Mouse (Mus musculus) kidney, embryonic 14.5 days (tissue): ENCODE measurements around the gene Acap1. TPM values are rescaled to one million over a fixed set of nuclear protein-coding genes. Genes with fewer than 3 reads are reported as not detected.
"Not testable (repeated sequence)": the region's sequence is repeated elsewhere in the genome, so short reads cannot be mapped to it uniquely, and the experiment has no call there.

Source experiments
- ATAC-seq: fragments of 200-750 bp; cut with Nextera tagmentation; 2 replicates; pipeline ENCODE4 v1.8.0; 2017; ENCODE audit warnings: moderate number of reproducible peaks, mild to moderate bottlenecking, moderate TSS enrichment, moderate library complexity; ENCODE audit not compliant: low FRiP score, low TSS enrichment
- H3K27ac ChIP-seq: fragments of 300-500 bp; sonication (generic); 2 replicates; pipeline ENCODE4 v1.5.1; 2014; ENCODE audit warnings: low read depth, mild to moderate bottlenecking, low read length, moderate library complexity, mixed read lengths
- H3K27me3 ChIP-seq: fragments of 300-500 bp; sonication (generic); 2 replicates; pipeline ENCODE4 v1.6.1; 2014; ENCODE audit warnings: mild to moderate bottlenecking, low read length; ENCODE audit not compliant: control insufficient read depth, insufficient read depth
- H3K36me3 ChIP-seq: fragments of 300-500 bp; sonication (generic); 2 replicates; pipeline ENCODE4 v1.6.1; 2014; ENCODE audit warnings: low read length, mixed read lengths; ENCODE audit not compliant: control insufficient read depth, insufficient read depth
- H3K4me1 ChIP-seq: fragments of 300-500 bp; sonication (generic); 2 replicates; pipeline ENCODE4 v1.6.1; 2014; ENCODE audit warnings: low read length, mixed read lengths; ENCODE audit not compliant: control insufficient read depth, insufficient read depth
- H3K4me2 ChIP-seq: fragments of 300-500 bp; sonication (generic); replicated peaks from 2 replicates; pipeline ENCODE4 v1.6.1; 2014; ENCODE audit warnings: low read depth, mild to moderate bottlenecking, low read length
- H3K4me3 ChIP-seq: fragments of 300-500 bp; sonication (generic); 2 replicates; pipeline ENCODE4 v1.5.1; 2014; ENCODE audit warnings: mild to moderate bottlenecking, low read length
- H3K9ac ChIP-seq: fragments of 300-500 bp; sonication (generic); 2 replicates; pipeline ENCODE4 v1.6.1; 2014; ENCODE audit warnings: low read depth, mild to moderate bottlenecking, low read length, moderate library complexity
- H3K9me3 ChIP-seq: fragments of 300-500 bp; sonication (generic); 2 replicates; pipeline ENCODE4 v1.6.1; 2016; ENCODE audit warnings: low read length; ENCODE audit not compliant: control insufficient read depth
- WGBS: fragments of 180-500 bp; shearing (Covaris S2); extraction: QIAGEN DNeasy Blood & Tissue Kit; methylation state at CpG from one replicate; pipeline ENCODE4 v1.1.7; 2014; 5-methylcytosine and 5-hydroxymethylcytosine counted together
- polyA plus RNA-seq: library from polyadenylated mRNA; unstranded; fragments of >200 nt; fragmentation: Nextera tagmentation; extraction: Ambion mirVana; gene quantifications from 2 replicates; pipeline ENCODE4 v1.2.1, GENCODE M21; 2014

The Acap1 gene
- polyA plus RNA-seq, 1 experiment from 2014 or later = 0.28 TPM

GRCm38 (mm10) chr11:69917379-69917948 is 22.1 kb upstream of the Acap1 start:
- Histone ChIP-seq H3K27ac (no peak overlapping the region), H3K4me1 (peaks cover 24% of the 10 kb centered on the region), H3K36me3 (peaks cover 56% of the 10 kb centered on the region), H3K27me3 (no peaks in the 10 kb centered on the region), H3K4me3 (no peak overlapping the region), H3K9ac (no peak overlapping the region), H3K9me3 (no peaks in the 10 kb centered on the region), H3K4me2 (no peak overlapping the region)
- ATAC-seq = no peak
- WGBS = 86% methylated on average over 8 of the region's 8 CpGs

- peaks cover 24% of the 10 kb centered on the region for H3K4me1 ChIP-seq
- ATAC-seq, H3K9me3 ChIP-seq, H3K4me3 ChIP-seq, H3K27ac ChIP-seq, H3K9ac ChIP-seq, H3K4me2 ChIP-seq, H3K27me3 ChIP-seq: not testable (repeated sequence)
- WGBS = 61% methylated on average over 7 of the region's 7 CpGs
- peaks cover 62% of the 10 kb centered on the region for H3K36me3 ChIP-seq
These were observed 21.5 kb upstream of the Acap1 start for GRCm38 (mm10) chr11:69916652-69917378.

GRCm38 (mm10) chr11:69915667-69916627 is 20.6 kb upstream of the Acap1 start:
- Histone ChIP-seq H3K9ac (no peak overlapping the region), H3K27ac (no peak overlapping the region), H3K4me2 (no peak overlapping the region), H3K27me3 (no peaks in the 10 kb centered on the region), H3K4me3 (no peak overlapping the region; the same call in 1 of the 2 replicates), H3K9me3 (no peaks in the 10 kb centered on the region), H3K4me1 (peaks cover 24% of the 10 kb centered on the region), H3K36me3 (peaks cover 71% of the 10 kb centered on the region)
- 61% methylated on average over 5 of the region's 5 CpGs for WGBS
- no peak for ATAC-seq

- Histone ChIP-seq H3K27ac (no peak overlapping the region), H3K4me1 (peaks cover 24% of the 10 kb centered on the region), H3K4me3 (peak overlapping the region; percentile 79), H3K9me3 (no peaks in the 10 kb centered on the region), H3K36me3 (peaks cover 81% of the 10 kb centered on the region), H3K4me2 (peak overlapping the region; percentile 88), H3K9ac (peak overlapping the region; percentile 84; the same call in 1 of the 2 replicates), H3K27me3 (no peaks in the 10 kb centered on the region)
- ATAC-seq = no peak
- WGBS = 36% methylated on average over 9 of the region's 9 CpGs
These were observed 19.6 kb upstream of the Acap1 start for GRCm38 (mm10) chr11:69914917-69915430.

GRCm38 (mm10) chr11:69914372-69914764 is 19.0 kb upstream of the Acap1 start:
- no peaks in the 10 kb centered on the region for H3K9me3 ChIP-seq
- 2% methylated on average over 17 of the region's 17 CpGs for whole genome bisulfite sequencing
- ATAC-seq = no peak; the same call in 1 of the 2 replicates
- H3K9ac ChIP-seq = peak overlapping the region; percentile 84
- peak overlapping the region; percentile 79 for H3K4me3 ChIP-seq
- H3K36me3 ChIP-seq = peaks cover 87% of the 10 kb centered on the region
- peak overlapping the region; percentile 77; the same call in 1 of the 2 replicates for H3K27ac ChIP-seq
- H3K4me1 ChIP-seq = peaks cover 23% of the 10 kb centered on the region
- no peaks in the 10 kb centered on the region for H3K27me3 ChIP-seq
- H3K4me2 ChIP-seq = peak overlapping the region; percentile 88

GRCm38 (mm10) chr11:69913554-69914371 is 18.4 kb upstream of the Acap1 start, which contains the start of gene Gps2:
Gene Gps2, plus strand, starts transcription at chr11:69913888.
- H3K27me3 ChIP-seq = no peaks in the 10 kb centered on the region
- H3K4me1 ChIP-seq = peaks cover 18% of the 10 kb centered on the region
- H3K4me3 ChIP-seq = peak within 1 kb of the TSS; percentile 79
- peak within 1 kb of the TSS; percentile 77; the same call in 1 of the 2 replicates for H3K27ac ChIP-seq
- WGBS = 2% methylated on average over 61 of the region's 61 CpGs
- ATAC-seq = peak; percentile 91
- no peaks in the 10 kb centered on the region for H3K9me3 ChIP-seq
- H3K36me3 ChIP-seq = peaks cover 87% of the 10 kb centered on the region
- H3K9ac ChIP-seq = peak within 1 kb of the TSS; percentile 84
- peak within 1 kb of the TSS; percentile 88 for H3K4me2 ChIP-seq

GRCm38 (mm10) chr11:69912716-69913530 is 17.6 kb upstream of the Acap1 start:
- Histone ChIP-seq H3K9ac (peak overlapping the region; percentile 84; the same call in 1 of the 2 replicates), H3K9me3 (no peaks in the 10 kb centered on the region), H3K36me3 (peaks cover 87% of the 10 kb centered on the region), H3K4me2 (peak overlapping the region; percentile 88), H3K27ac (no peak overlapping the region), H3K4me1 (peaks cover 18% of the 10 kb centered on the region), H3K27me3 (no peaks in the 10 kb centered on the region), H3K4me3 (peak overlapping the region; percentile 79)
- 0 out of 2 replicates have a peak, but pooled peaks have one; percentile 5 for ATAC-seq
- 76% methylated on average over 15 of the region's 15 CpGs for WGBS
